Mouse (Mus musculus): ENCODE results near the gene Scoc.

- TF ChIP-seq CTCF (IDR thresholded peaks at IDR 0.05) (no peak), EP300 (IDR thresholded peaks at IDR 0.05) (no peak)
Observed at GRCm38 (mm10) chr8:83441656-83442242, 16.4 kb downstream of the Scoc start.
